Mouse (Mus musculus) forelimb bud, embryonic 11.5 days (tissue): ENCODE measurements around the gene Arpc1b.
"Not testable (repeated sequence)": the region's sequence is repeated elsewhere in the genome, so short reads cannot be mapped to it uniquely, and the experiment has no call there.

ENCODE experiments used
- DNase-seq: peaks from one replicate; pipeline ENCODE4 v3.0.0-alpha.2; 2012; ENCODE audit warnings: low read depth, low spot score

Gene Arpc1b

DNA sequence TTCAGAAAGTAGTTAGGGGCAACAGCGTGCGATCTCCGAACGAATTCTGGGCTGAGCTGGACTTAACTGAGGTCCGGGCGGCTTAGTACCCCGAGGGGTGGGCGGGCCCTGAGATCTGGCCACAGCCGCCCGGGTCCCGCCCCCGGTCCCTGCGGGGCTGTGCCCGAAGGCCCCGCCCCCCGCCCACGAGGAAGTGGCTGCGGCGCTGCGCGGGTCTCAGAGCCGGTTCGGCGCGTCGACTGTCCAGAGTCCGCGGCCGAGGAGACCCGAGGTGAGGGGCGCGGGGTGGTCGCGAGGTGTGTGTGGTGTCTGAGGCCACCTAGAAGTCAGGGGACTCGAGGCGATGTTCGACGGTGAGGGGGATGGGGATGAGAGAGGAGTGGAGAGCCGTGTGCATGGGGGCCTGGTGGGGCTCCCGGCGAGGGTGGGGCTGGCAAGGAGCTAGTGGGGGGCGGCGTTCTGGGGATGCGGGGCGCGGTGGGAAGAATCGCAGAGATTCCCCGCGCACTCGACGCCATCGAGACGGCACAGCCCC is at the start of gene Arpc1b:
Arpc1b (plus strand) TSS at position 145 of the 535 bp plus-strand sequence.
- peak; percentile 28 for DNase-seq

- DNase-seq, result no peak
These were observed 49.2 kb upstream of the Arpc1b start for GRCm38 (mm10) chr5:145064765-145065340.

GRCm38 (mm10) chr5:145068863-145069262 is 45.2 kb upstream of the Arpc1b start:
- no peak for DNase-seq

DNA sequence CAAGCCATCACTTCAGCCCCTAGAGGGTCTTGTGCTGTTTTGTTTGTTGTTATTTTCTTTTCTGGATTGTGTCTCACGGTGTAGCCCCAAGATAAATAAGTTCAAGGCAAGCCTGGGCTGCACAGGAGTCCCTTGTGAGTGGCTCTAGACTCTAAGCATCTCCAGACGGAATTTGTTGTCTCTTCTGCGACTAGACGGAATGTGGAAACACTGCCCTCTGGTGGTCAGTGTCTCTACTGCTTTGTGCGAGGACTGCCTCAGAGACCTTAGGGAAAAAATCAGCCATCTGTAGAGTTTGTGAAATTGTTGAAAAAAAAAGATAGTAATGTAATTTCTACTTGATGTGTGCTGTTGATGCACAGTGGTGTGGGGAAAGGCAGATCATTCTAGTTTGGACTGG is 44.3 kb upstream of the Arpc1b start:
- DNase-seq, result peak; percentile 83

- no peak for DNase-seq
These were observed 42.7 kb upstream of the Arpc1b start for GRCm38 (mm10) chr5:145071342-145071741.

DNA sequence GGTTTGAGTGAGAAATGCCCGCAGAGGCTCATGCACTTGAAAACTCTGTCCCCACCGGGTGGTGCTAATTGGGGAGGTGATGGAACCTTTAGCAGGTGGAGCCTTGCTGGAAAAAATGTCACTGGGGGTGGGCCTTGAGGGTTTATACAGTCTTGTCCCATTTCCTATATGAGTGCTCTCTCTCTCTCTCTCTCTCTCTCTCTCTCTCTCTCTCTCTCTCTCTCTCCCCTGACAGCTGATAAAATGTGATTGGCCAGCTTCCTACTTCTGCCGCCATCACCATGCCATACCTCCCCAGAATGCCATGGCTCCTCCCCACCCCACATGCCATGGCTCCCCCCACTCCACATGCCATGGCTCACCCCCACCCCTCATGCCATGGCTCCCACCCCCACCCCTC is 38.9 kb upstream of the Arpc1b start:
- no peak for DNase-seq

GRCm38 (mm10) chr5:145081866-145082613 is 32.0 kb upstream of the Arpc1b start:
- DNase-seq, result no peak

GRCm38 (mm10) chr5:145083201-145083600 is 30.8 kb upstream of the Arpc1b start:
- DNase-seq, result not testable (repeated sequence)

DNA sequence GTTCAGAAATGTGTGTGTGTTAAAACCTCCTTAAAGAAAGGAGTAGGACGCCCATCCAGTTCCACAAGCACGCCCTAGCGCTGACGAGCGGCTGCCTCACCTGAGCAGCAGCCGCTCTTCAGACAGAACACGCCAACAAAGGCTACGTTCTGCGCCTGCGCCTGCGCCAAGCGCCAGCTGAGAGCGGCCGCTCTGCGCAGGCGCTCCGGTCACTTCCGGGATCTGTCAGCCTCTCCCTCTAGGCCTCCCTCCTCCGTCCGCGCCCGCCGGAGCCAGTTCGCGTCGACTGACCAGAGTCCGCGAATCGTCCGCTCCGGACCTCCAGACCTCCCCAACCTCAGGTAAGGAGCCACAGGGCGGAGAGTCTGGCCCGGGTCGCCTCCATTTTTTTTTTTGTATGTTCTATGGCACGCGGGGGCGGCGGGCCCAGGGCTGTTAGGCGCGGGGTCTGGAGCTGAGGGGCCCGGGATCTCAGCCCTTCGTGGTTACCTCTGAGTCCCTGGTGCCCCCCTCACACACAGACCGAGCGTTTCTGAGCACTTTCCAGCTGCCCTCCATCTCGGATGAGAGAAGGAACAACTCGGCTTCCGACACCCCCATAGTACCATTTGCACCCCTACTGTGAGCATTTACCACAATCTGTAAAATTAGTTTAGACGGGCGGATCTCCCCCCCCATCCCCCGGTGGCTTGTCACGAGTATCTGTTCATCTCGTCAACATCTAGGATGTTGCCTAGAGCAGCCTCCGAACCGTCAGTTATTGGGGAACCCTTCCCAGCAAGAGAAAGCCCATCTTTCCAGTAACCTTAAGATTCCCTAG is 30.2 kb upstream of the Arpc1b start, which contains the start of the genes Arpc1a and Kpna7:
Arpc1a (plus strand) TSS at position 199 of the 820 bp plus-strand sequence.
Kpna7 (minus strand) TSS at position 399 of the 820 bp plus-strand sequence.
- peak; percentile 96 for DNase-seq

DNA sequence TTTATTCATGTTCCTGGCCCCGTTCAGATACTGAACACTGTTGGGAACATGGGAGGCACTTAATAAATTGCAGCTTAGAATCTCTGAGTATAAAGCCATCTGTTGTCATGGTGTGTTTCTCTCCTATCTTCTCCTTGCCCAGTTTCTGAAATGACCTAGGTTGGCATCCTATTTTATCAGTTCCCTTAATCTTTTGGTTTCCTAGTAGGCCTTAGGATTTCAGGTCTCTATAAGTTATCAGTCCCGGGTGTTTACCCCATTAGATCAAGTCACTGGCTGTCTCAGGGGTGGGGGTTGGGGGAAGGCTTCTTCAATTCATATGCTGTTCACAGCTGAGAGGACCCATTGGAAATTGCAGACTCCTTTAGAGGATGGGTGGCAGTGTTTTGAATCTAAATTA is 29.2 kb upstream of the Arpc1b start:
- no peak for DNase-seq

GRCm38 (mm10) chr5:145088186-145088585 is 25.8 kb upstream of the Arpc1b start:
- no peak for DNase-seq

- DNase-seq, result no peak
These were observed 24.1 kb upstream of the Arpc1b start for GRCm38 (mm10) chr5:145089878-145090277.

DNA sequence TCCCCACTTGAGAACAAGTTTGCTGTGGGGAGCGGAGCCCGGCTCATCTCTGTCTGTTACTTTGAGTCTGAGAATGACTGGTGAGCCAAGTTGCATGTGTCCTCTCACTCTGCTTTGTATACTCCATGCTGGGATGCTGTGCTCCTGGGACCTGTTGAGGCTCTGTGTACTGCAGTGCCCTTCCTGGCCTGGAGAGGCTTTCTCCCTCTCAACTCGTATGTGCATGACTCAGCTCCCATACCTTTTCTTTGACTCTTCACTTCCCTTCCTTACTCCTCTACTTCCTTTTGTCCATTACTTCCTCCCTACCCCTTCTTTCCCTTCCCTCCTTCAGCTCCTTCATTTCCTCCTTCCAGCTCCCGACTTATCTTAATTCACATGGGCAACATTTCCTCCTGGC is 17.8 kb upstream of the Arpc1b start:
- DNase-seq, result no peak

GRCm38 (mm10) chr5:145098340-145098821 is 15.6 kb upstream of the Arpc1b start:
- no peak for DNase-seq

GRCm38 (mm10) chr5:145100960-145101359 is 13.1 kb upstream of the Arpc1b start:
- DNase-seq, result no peak

- DNase-seq, result not testable (repeated sequence)
These were observed 12.6 kb upstream of the Arpc1b start for GRCm38 (mm10) chr5:145101451-145101850.

GRCm38 (mm10) chr5:145102706-145103105 is 11.3 kb upstream of the Arpc1b start:
- DNase-seq, result no peak

- DNase-seq, result no peak
These were observed 9.7 kb upstream of the Arpc1b start for GRCm38 (mm10) chr5:145104328-145104727.

DNA sequence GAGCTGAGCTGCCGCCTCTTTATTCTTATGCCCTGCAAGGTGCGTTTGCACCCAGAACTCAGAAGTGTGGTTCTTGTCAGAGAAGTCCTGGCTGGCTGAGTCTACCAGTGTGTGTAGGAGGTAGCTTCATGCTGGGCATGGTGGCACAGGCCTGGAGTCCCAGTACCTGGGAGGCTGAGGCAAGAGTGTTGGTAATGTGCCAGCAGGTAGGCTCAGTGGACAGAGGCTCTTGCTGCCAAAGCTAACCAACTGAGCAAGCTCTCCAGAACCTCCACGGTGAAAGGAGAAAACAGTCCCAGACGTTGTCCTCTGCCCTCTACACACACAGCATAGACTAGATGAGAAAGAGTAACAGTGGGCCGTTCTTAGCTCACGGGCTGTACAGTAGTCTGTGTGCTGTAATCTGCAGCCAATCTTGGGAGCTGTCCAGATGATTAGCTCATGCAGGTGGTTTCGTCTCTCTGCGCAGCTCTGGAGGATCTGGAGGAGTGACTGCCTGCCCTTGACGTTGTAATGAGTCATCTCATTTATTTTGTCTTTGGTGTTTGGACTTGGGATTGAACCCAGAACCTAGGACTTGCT is 8.2 kb upstream of the Arpc1b start:
- DNase-seq, result no peak

DNA sequence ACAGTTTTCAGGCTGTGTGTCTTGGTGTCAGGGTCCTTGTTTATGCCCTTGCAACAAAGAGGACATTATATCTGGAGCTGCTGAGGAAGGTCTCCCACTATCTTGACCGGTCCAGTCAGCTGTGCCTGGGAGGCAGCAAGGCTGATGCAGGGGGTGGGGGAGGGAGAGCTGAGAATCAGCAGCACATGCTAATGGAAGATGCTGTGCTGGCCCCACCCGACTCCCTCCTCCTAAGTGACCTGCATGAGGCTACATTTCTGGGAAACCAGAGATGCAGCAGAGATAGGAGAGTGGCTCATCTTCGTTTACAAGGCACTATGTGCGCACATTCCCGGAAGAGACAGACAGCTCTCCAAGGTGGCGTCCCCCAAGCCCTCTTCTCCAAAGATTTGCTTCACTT is 3.6 kb upstream of the Arpc1b start:
- no peak for DNase-seq

GRCm38 (mm10) chr5:145112566-145112965 is 1.4 kb upstream of the Arpc1b start:
- no peak for DNase-seq
